Mouse (Mus musculus) ES-E14 (cell line): Measurements from ENCODE around the gene Opalin. TPM values are rescaled to one million over a fixed set of nuclear protein-coding genes. Genes with fewer than 3 reads are reported as not detected.

Experiments
- DNase-seq: peaks from one replicate; pipeline ENCODE4 v3.0.0-alpha.2; 2013; ENCODE audit warnings: low read depth, low spot score
- H3K27ac ChIP-seq: 2 replicates; pipeline ENCODE4 v1.5.1; 2012; ENCODE audit warnings: low read depth, mild to moderate bottlenecking, low read length, moderate library complexity, mixed read lengths; ENCODE audit not compliant: poor library complexity, insufficient read depth, severe bottlenecking
- H3K36me3 ChIP-seq: 2 replicates; pipeline ENCODE4 v1.6.1; 2012; ENCODE audit warnings: mild to moderate bottlenecking, low read length, moderate library complexity, mixed read lengths; ENCODE audit not compliant: control insufficient read depth, poor library complexity, insufficient read depth, severe bottlenecking
- H3K4me1 ChIP-seq, 2 experiments: fragments of 150-350 bp in 1 of 2; sonication (generic) in 1 of 2; 2 replicates each; pipeline ENCODE4 v1.6.1; 2012; ENCODE audit warnings: low read length in 2 of 2, mild to moderate bottlenecking in 1 of 2, mixed read lengths in 1 of 2; ENCODE audit not compliant: control insufficient read depth in 2 of 2, insufficient read depth in 2 of 2, poor library complexity in 1 of 2
- H3K4me3 ChIP-seq, 2 experiments: fragments of 150-350 bp in 1 of 2; sonication (generic) in 1 of 2; 2 replicates each; pipeline ENCODE4 v1.5.1; 2012; ENCODE audit warnings: low read length in 2 of 2, low read depth in 1 of 2, mild to moderate bottlenecking in 1 of 2, mixed read lengths in 1 of 2; ENCODE audit not compliant: insufficient read depth in 1 of 2, poor library complexity in 1 of 2, severe bottlenecking in 1 of 2
- H3K9ac ChIP-seq: 2 replicates; pipeline ENCODE4 v1.6.1; 2012; ENCODE audit warnings: low read depth, mild to moderate bottlenecking, low read length, mixed read lengths; ENCODE audit not compliant: poor library complexity, insufficient read depth, severe bottlenecking
- H3K9me3 ChIP-seq: fragments of 150-350 bp; sonication (generic); 2 replicates; pipeline ENCODE4 v1.6.1; 2012; ENCODE audit warnings: low read depth, mild to moderate bottlenecking, low read length; ENCODE audit not compliant: control insufficient read depth, insufficient read depth
- CHD2 ChIP-seq: IDR thresholded peaks from 2 replicates; pipeline ENCODE4 v1.6.1; 2014; ENCODE audit warnings: mild to moderate bottlenecking, low read depth, low read length, inconsistent platforms
- HCFC1 ChIP-seq: IDR thresholded peaks from 2 replicates; pipeline ENCODE4 v1.6.1; 2012; ENCODE audit warnings: low read length, inconsistent platforms, borderline replicate concordance; ENCODE audit not compliant: insufficient read depth
- MAFK ChIP-seq: IDR thresholded peaks from 2 replicates; pipeline ENCODE4 v1.6.1; 2014; ENCODE audit warnings: mild to moderate bottlenecking, low read depth, low read length, inconsistent platforms; ENCODE audit not compliant: insufficient read depth
- ZC3H11A ChIP-seq: IDR thresholded peaks from 2 replicates; pipeline ENCODE4 v1.6.1; 2012; ENCODE audit warnings: low read depth, mild to moderate bottlenecking, inconsistent platforms, low read length, borderline replicate concordance
- ZNF384 ChIP-seq: IDR thresholded peaks from 2 replicates; pipeline ENCODE4 v1.6.1; 2012; ENCODE audit warnings: low read depth, low read length, inconsistent platforms
- in situ Hi-C, 2 experiments: fragments of 600-800 bp; cut with MboI; formaldehyde crosslinking; loops; one replicate each; pipeline ENCODE4 v1.15.1; 2025; ENCODE audit warnings: low sequenced_read_pairs in 2 of 2, inconsistent platforms in 1 of 2; ENCODE audit not compliant: unreplicated experiment in 2 of 2
- total RNA-seq: library from RNA; depleted of rRNA; stranded (reverse); fragments of 300-350 nt; gene quantifications from 2 replicates; pipeline ENCODE4 v1.2.3, GENCODE M21; 2012

The Opalin gene
- total RNA-seq, 1 experiment: not detected

DNA sequence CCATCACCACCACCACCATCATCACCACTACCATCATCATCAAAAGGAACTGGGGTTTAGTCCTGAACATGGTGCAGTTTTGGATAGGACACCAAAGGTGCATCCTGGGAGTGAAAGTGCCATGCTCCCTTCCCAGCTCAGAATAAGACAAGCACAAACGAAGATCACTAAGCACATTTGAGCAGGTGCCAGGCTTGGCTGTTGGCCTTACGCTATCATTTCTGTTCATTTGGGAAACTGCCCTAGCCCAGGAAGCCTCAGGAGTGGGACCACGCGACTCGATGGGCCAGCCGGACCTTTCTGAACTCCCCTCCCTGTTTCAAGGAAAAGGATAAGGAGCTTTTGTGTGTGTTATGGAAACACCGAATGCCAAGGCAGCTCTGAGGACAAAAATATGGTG is 31.8 kb upstream of the Opalin start:
- Histone ChIP-seq H3K9me3 (no peaks in the 10 kb centered on the region), H3K27ac (no peak overlapping the region), H3K4me3 (no peak overlapping the region), H3K9ac (no peak overlapping the region), H3K4me1 (no peaks in the 10 kb centered on the region), H3K36me3 (no peaks in the 10 kb centered on the region)
- in situ Hi-C loops: no loop called here
- no peak for TF ChIP-seq CHD2
- TF ChIP-seq HCFC1: no peak
- TF ChIP-seq ZC3H11A: no peak
- no peak for TF ChIP-seq ZNF384
- no peak for TF ChIP-seq MAFK
- DNase-seq: no peak

DNA sequence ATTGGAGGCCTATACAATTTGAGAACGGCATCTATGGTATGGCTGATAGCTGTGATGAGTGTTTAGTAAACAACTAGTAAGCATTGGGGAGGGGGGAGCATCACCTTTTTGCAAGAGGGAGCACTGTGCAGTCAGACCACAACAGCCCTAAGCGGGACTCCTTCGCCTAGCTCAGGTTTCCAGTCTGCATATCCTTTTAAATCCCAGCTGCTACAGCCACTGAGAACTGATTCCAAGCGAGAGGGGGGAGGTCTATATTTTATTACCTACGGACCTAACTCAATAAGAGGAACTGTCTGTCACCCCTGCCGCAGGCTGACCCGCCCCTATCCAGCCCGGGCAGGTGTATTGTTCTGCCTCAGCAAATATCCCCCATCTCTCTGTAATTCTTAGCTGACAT is 30.6 kb upstream of the Opalin start:
- in situ Hi-C loops: no loop called here
- Histone ChIP-seq H3K4me1 (no peaks in the 10 kb centered on the region), H3K27ac (no peak overlapping the region), H3K4me3 (no peak overlapping the region), H3K9me3 (no peaks in the 10 kb centered on the region), H3K9ac (no peak overlapping the region), H3K36me3 (no peaks in the 10 kb centered on the region)
- DNase-seq: no peak
- TF ChIP-seq HCFC1: no peak
- TF ChIP-seq MAFK: no peak
- no peak for TF ChIP-seq ZC3H11A
- no peak for TF ChIP-seq CHD2
- TF ChIP-seq ZNF384: no peak

DNA sequence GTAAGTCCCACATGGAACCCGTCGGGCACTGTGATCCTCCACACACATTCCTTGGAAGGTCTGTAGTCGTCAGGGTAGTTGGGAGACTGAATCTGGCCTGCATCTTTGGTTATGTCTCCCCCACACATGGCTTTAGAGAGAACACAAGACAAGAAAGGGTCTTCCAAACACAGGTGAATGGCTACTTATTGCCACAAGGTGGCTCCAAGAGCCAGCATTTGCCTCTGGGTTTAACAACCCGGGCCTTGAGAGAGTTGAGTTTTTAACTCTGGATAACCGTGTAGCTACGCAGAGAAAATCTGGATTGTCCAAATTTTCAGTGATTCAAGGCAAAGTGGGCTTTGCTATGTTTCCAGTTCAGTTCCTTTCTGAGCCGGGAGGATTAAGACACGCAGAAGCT is 28.0 kb upstream of the Opalin start:
- peak; percentile 30 for DNase-seq
- no peaks in the 10 kb centered on the region for H3K36me3 ChIP-seq
- no peak overlapping the region for H3K27ac ChIP-seq
- H3K4me1 ChIP-seq: no peaks in the 10 kb centered on the region
- TF ChIP-seq ZC3H11A (peak; percentile 75; the same call in 1 of the 2 replicates), MAFK (no peak)
- H3K9me3 ChIP-seq: no peaks in the 10 kb centered on the region
- H3K4me3 ChIP-seq: no peak overlapping the region
- in situ Hi-C loops: no loop called here
- no peak overlapping the region for H3K9ac ChIP-seq

DNA sequence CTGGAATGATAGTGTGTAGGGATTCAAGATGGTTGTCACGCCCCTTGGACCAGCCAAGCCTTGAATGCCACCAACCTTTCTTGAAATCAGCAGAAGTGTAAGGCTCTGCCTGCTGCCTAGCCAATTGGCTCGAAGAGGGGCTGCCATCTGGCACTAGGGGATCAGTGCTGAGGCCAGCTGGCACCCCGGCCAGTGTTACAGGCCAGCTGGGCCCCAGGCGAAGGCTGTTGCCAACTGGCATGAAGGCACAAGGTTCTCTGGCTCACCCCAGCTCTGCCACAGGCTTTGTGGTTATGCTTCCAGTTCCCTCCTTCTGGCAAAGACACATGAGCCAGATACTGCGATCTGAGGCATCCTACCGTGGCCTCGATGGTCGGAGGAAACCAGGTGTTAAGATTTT is 24.5 kb upstream of the Opalin start:
- Histone ChIP-seq H3K9ac (no peak overlapping the region), H3K36me3 (no peaks in the 10 kb centered on the region)

DNA sequence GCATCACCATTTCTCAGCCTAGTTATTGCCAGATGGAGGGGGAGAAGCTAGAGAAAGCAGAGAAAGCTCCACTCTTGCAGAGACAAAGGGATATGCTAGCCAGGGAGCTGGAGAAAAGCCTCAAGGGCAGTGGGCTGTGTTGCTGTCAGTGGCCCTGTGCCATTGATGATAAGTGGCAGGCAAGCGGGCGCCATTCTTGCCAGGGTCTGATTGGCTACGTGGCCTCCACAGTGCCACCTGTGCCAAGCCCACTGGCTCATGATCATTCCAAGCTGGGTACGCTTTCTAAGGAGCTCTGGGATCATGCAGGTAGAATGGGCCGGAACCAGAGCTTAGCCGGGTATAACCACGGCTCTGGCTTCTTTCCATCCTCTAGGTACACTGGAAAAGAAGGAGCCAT is 23.9 kb upstream of the Opalin start:
- H3K4me1 ChIP-seq: no peaks in the 10 kb centered on the region
- TF ChIP-seq MAFK (no peak), CHD2 (no peak), ZC3H11A (no peak), HCFC1 (no peak), ZNF384 (no peak)
- H3K36me3 ChIP-seq: no peaks in the 10 kb centered on the region
- in situ Hi-C loops: no loop called here
- DNase-seq: no peak
- H3K27ac ChIP-seq: no peak overlapping the region
- H3K9me3 ChIP-seq: no peaks in the 10 kb centered on the region
- no peak overlapping the region for H3K4me3 ChIP-seq
- no peak overlapping the region for H3K9ac ChIP-seq

More for the DNA sequence above, 24.5 kb upstream of the Opalin start:
- no peaks in the 10 kb centered on the region for H3K4me1 ChIP-seq
- no peak for DNase-seq
- no peak for TF ChIP-seq HCFC1
- TF ChIP-seq CHD2: no peak
- TF ChIP-seq MAFK: no peak
- no peak for TF ChIP-seq ZC3H11A
- no peak for TF ChIP-seq ZNF384
- H3K9me3 ChIP-seq: no peaks in the 10 kb centered on the region
- H3K27ac ChIP-seq: no peak overlapping the region
- H3K4me3 ChIP-seq: no peak overlapping the region
- in situ Hi-C loops: no loop called here
